Mouse (Mus musculus) central nervous system, embryonic 14 days (tissue): ENCODE data around the gene Zfp644. TPM values are rescaled to one million over a fixed set of nuclear protein-coding genes. Genes with fewer than 3 reads are reported as not detected.

Experiments used
- polyA plus RNA-seq: library from polyadenylated mRNA; depleted of rRNA; stranded (reverse); fragments of >200 nt; gene quantifications from 2 replicates; pipeline ENCODE4 v1.2.3, GENCODE M21; 2012; rRNA removed

Gene Zfp644
- polyA plus RNA-seq: 39.5 and 44.9 TPM in 2 replicates

GRCm38 (mm10) chr5:106696396-106697337 lies at the start of gene Zfp644:
TSS of gene Zfp644 (minus strand) at chr5:106697287.

GRCm38 (mm10) chr5:106608798-106609197 lies 88.3 kb downstream of the Zfp644 start, which contains the start of gene Gm17304:
TSS of gene Gm17304 (plus strand) at chr5:106609098.

Other genes starting within 250 kb of the Zfp644 start
- gene Barhl2, start 239.1 kb downstream of the Zfp644 start, polyA plus RNA-seq: 15.0 and 16.9 TPM in 2 replicates
- gene Gm17304, start 88.2 kb downstream of the Zfp644 start, polyA plus RNA-seq: not detected in 2 replicates
- 6.6 and 8.2 TPM in 2 replicates for gene Hfm1, start 229.0 kb upstream of the Zfp644 start, polyA plus RNA-seq